Mouse (Mus musculus): ENCODE measurements at regions not wholly inside any gene's neighbourhood (a gene's known extent, or its start where the extent isn't known, plus 50 kb on each side); places are given as distances from the start of the nearest gene placed in this dataset.

DNA sequence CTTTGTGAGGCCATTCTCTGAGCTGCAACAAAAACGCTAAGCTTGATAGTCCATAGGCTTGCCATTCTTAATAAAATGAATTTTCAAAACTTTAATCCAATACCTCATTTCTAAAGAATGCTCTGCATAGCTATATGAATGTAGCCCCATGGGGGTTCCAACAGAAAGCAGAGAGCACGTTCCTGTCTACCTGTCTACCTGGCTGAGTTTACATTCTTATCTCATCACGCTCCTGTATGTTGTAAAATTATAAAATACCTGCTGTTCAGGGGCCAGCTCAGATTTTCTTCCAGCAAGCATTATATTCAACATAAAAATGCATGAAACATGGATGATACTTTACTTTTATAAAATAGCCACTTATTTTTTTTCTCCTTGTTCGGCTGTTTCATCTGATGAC is 182.5 kb upstream of the Speer2 start:
- H3K9ac ChIP-seq (ENCODE audit: low read length): no peak overlapping the region
- no peaks in the 10 kb centered on the region for H3K36me3 ChIP-seq (ENCODE audit: control insufficient read depth, insufficient read depth, low read length)
- H3K4me2 ChIP-seq (ENCODE audit: low read length): no peak overlapping the region
- H3K27ac ChIP-seq (replicated peaks in 1 of 2; ENCODE audit: control insufficient read depth in 1 of 2, insufficient read depth in 1 of 2, low read depth in 2 of 2, low read length in 2 of 2): no peak overlapping the region
- 60% methylated on average over 4 of the region's 4 CpGs for WGBS
- no peaks in the 10 kb centered on the region for H3K4me1 ChIP-seq (ENCODE audit: control insufficient read depth in 2 of 2, insufficient read depth in 2 of 2, low read length in 2 of 2)
- H3K9me3 ChIP-seq (ENCODE audit: control insufficient read depth, low read length): no peaks in the 10 kb centered on the region
- H3K4me3 ChIP-seq (ENCODE audit: control insufficient read depth in 1 of 2, insufficient read depth in 1 of 2, low read depth in 1 of 2, low read length in 2 of 2): no peak overlapping the region
- no peaks in the 10 kb centered on the region for H3K27me3 ChIP-seq (ENCODE audit: control insufficient read depth, insufficient read depth, low read length)
- no peak for ATAC-seq (ENCODE audit: insufficient number of reproducible peaks, insufficient read depth, low FRiP score, low read depth)

DNA sequence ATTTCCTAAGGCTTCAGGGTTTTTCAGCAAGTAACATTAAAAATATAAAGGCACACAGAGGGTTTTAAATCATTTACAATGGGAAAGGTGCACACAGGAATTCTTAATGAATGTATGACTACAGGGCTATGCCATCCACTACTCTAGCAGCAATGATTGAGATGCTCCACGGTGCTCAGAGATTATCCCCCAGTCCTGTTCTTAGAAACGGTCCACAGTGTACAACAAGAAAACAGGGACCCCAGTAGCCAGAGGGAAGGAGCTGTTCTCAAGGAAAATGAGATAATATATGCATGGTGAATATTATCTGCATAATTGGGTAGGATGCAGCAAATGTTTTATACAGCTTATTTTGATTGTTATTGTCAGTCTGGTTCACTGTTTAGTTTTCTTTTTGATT is 186.3 kb upstream of the Speer2 start:
- no peak overlapping the region for H3K27ac ChIP-seq (replicated peaks in 1 of 2; ENCODE audit: control insufficient read depth in 1 of 2, insufficient read depth in 1 of 2, low read depth in 2 of 2, low read length in 2 of 2)
- H3K9me3 ChIP-seq (ENCODE audit: control insufficient read depth, low read length): no peaks in the 10 kb centered on the region
- 69% methylated on average over 2 of the region's 2 CpGs for WGBS
- H3K4me2 ChIP-seq (ENCODE audit: low read length): no peak overlapping the region
- H3K4me3 ChIP-seq (ENCODE audit: control insufficient read depth in 1 of 2, insufficient read depth in 1 of 2, low read depth in 1 of 2, low read length in 2 of 2): no peak overlapping the region
- H3K4me1 ChIP-seq (ENCODE audit: control insufficient read depth in 2 of 2, insufficient read depth in 2 of 2, low read length in 2 of 2): no peaks in the 10 kb centered on the region
- no peak for ATAC-seq (ENCODE audit: insufficient number of reproducible peaks, insufficient read depth, low FRiP score, low read depth)
- no peaks in the 10 kb centered on the region for H3K36me3 ChIP-seq (ENCODE audit: control insufficient read depth, insufficient read depth, low read length)
- H3K27me3 ChIP-seq (ENCODE audit: control insufficient read depth, insufficient read depth, low read length): no peaks in the 10 kb centered on the region
- H3K9ac ChIP-seq (ENCODE audit: low read length): no peak overlapping the region

DNA sequence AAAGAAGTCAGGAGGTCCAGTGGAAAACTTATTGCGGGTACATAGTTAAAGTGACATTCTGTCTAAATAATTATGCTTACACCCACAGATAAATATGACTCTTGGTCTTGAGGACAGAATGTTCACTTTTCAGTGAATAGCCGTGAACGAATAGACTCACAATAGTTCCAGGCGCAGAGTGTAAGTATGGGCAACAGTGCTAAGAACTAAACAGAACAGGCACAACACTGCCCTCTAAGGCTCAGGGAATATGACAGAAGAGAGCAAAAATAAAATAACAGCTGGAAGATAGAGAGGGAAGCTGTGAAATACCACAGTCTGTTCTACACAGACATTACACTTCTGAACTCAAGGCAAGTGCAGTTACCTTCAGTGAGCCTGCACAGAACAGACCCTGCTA is 207.9 kb upstream of the Speer2 start:
- no peaks in the 10 kb centered on the region for H3K36me3 ChIP-seq (ENCODE audit: control insufficient read depth, insufficient read depth, low read length)
- H3K4me3 ChIP-seq (ENCODE audit: control insufficient read depth in 1 of 2, insufficient read depth in 1 of 2, low read depth in 1 of 2, low read length in 2 of 2): no peak overlapping the region
- no peak overlapping the region for H3K9ac ChIP-seq (ENCODE audit: low read length)
- ATAC-seq (ENCODE audit: insufficient number of reproducible peaks, insufficient read depth, low FRiP score, low read depth): no peak
- H3K4me2 ChIP-seq (ENCODE audit: low read length): no peak overlapping the region
- H3K27ac ChIP-seq (replicated peaks in 1 of 2; ENCODE audit: control insufficient read depth in 1 of 2, insufficient read depth in 1 of 2, low read depth in 2 of 2, low read length in 2 of 2): no peak overlapping the region
- no peaks in the 10 kb centered on the region for H3K9me3 ChIP-seq (ENCODE audit: control insufficient read depth, low read length)
- H3K4me1 ChIP-seq (ENCODE audit: control insufficient read depth in 2 of 2, insufficient read depth in 2 of 2, low read length in 2 of 2): no peaks in the 10 kb centered on the region
- no peaks in the 10 kb centered on the region for H3K27me3 ChIP-seq (ENCODE audit: control insufficient read depth, insufficient read depth, low read length)
- WGBS: 90% methylated on average over 4 of the region's 4 CpGs

DNA sequence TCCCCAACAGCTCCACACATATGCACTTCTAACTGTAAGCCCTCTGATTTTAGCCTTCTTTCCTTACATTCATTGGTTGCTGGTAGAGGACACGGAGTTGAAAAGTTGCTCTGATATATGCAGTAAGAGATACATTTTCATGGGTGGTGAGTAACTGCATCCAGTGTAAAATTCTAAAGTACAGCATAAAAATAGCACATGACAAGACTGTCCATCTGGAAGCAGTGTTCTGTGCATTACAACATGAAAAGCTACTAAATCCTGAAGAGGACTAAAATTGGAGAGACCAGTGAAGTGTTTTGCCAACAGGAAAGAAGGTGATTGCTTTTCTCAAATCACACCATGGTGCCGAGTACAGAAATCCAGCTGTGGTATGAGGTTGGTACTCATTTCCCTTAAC is 210.2 kb upstream of the Speer2 start:
- Histone ChIP-seq H3K27me3 (ENCODE audit: control insufficient read depth, insufficient read depth, low read length) (no peaks in the 10 kb centered on the region), H3K4me3 (ENCODE audit: control insufficient read depth in 1 of 2, insufficient read depth in 1 of 2, low read depth in 1 of 2, low read length in 2 of 2) (no peak overlapping the region), H3K9me3 (ENCODE audit: control insufficient read depth, low read length) (no peaks in the 10 kb centered on the region), H3K27ac (replicated peaks in 1 of 2; ENCODE audit: control insufficient read depth in 1 of 2, insufficient read depth in 1 of 2, low read depth in 2 of 2, low read length in 2 of 2) (no peak overlapping the region), H3K36me3 (ENCODE audit: control insufficient read depth, insufficient read depth, low read length) (no peaks in the 10 kb centered on the region), H3K9ac (ENCODE audit: low read length) (no peak overlapping the region), H3K4me2 (ENCODE audit: low read length) (no peak overlapping the region), H3K4me1 (ENCODE audit: control insufficient read depth in 2 of 2, insufficient read depth in 2 of 2, low read length in 2 of 2) (no peaks in the 10 kb centered on the region)
- no peak for ATAC-seq (ENCODE audit: insufficient number of reproducible peaks, insufficient read depth, low FRiP score, low read depth)
- 70% methylated on average over 2 of the region's 2 CpGs for WGBS

DNA sequence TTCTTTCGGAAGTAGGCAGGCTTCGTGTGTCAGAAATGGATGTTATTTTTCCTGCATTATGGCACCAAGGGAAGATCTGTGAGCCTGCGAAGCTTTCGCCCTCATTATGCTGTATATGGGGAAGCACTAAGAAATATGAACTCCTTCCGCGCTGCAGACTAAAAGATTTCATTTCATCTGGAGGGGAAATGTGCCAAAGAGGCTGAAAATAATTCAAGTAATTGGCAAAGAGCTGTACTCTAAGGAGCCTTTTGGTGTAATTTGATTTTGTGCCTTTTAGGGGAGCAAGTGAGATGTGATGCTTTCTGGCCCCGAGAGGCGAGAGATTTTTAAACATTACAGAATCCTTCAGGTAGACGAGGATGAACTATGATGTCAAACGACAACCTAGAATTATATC is 216.0 kb upstream of the Speer2 start:
- Histone ChIP-seq H3K36me3 (ENCODE audit: control insufficient read depth, insufficient read depth, low read length) (no peaks in the 10 kb centered on the region), H3K4me1 (ENCODE audit: control insufficient read depth in 2 of 2, insufficient read depth in 2 of 2, low read length in 2 of 2) (no peaks in the 10 kb centered on the region), H3K27ac (replicated peaks in 1 of 2; ENCODE audit: control insufficient read depth in 1 of 2, insufficient read depth in 1 of 2, low read depth in 2 of 2, low read length in 2 of 2) (no peak overlapping the region), H3K27me3 (ENCODE audit: control insufficient read depth, insufficient read depth, low read length) (no peaks in the 10 kb centered on the region), H3K9me3 (ENCODE audit: control insufficient read depth, low read length) (no peaks in the 10 kb centered on the region), H3K4me3 (ENCODE audit: control insufficient read depth in 1 of 2, insufficient read depth in 1 of 2, low read depth in 1 of 2, low read length in 2 of 2) (no peak overlapping the region), H3K9ac (ENCODE audit: low read length) (no peak overlapping the region), H3K4me2 (ENCODE audit: low read length) (no peak overlapping the region)
- no peak for ATAC-seq (ENCODE audit: insufficient number of reproducible peaks, insufficient read depth, low FRiP score, low read depth)
- WGBS: 85% methylated on average over 10 of the region's 10 CpGs

DNA sequence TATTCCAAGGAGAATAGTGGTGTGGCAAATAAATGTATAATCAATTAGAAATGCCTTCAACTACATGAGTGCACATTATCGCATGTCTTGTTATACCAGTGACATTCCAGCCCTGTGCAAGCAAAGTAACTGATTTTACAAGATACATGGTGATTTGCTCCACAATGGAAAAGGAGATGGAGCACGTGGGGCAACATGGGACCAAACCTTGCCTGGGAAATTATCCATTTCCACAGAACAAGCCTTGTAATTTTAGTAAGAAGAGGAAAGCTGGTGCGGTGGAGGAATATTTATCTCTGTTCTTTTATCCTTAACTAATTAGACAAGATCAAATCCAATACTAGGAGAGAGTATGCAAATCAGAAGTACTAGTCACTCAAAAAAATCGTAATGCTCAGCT is 222.5 kb upstream of the Gbe1 start:
- Histone ChIP-seq H3K27ac (replicated peaks in 1 of 2; ENCODE audit: control insufficient read depth in 1 of 2, insufficient read depth in 1 of 2, low read depth in 2 of 2, low read length in 2 of 2) (no peak overlapping the region), H3K27me3 (ENCODE audit: control insufficient read depth, insufficient read depth, low read length) (no peaks in the 10 kb centered on the region), H3K36me3 (ENCODE audit: control insufficient read depth, insufficient read depth, low read length) (no peaks in the 10 kb centered on the region), H3K4me3 (ENCODE audit: control insufficient read depth in 1 of 2, insufficient read depth in 1 of 2, low read depth in 1 of 2, low read length in 2 of 2) (no peak overlapping the region), H3K9ac (ENCODE audit: low read length) (no peak overlapping the region), H3K4me2 (ENCODE audit: low read length) (no peak overlapping the region), H3K4me1 (ENCODE audit: control insufficient read depth in 2 of 2, insufficient read depth in 2 of 2, low read length in 2 of 2) (no peaks in the 10 kb centered on the region), H3K9me3 (ENCODE audit: control insufficient read depth, low read length) (no peaks in the 10 kb centered on the region)
- ATAC-seq (ENCODE audit: insufficient number of reproducible peaks, insufficient read depth, low FRiP score, low read depth): no peak
- 82% methylated on average over 4 of the region's 4 CpGs for WGBS

DNA sequence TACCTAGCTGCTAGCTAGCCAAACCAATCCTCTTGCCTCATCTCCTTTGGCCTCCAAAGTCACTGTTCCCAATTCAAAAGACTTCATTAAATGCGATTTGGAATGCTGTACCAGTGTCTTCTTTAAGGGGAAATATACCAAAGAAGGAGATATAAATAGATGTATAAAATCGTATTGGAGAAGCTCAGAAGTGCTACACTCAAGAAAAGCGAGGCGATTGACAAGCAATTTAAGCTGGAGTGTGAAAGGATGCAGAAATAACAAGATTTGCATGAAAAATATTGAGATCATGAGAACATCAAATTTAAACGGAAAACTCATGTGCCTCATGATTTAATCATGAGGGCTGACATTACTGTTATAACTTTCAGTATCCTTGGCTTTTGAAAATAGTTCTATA is 221.8 kb upstream of the Gbe1 start:
- H3K9me3 ChIP-seq (ENCODE audit: control insufficient read depth, low read length): no peaks in the 10 kb centered on the region
- no peak overlapping the region for H3K27ac ChIP-seq (replicated peaks in 1 of 2; ENCODE audit: control insufficient read depth in 1 of 2, insufficient read depth in 1 of 2, low read depth in 2 of 2, low read length in 2 of 2)
- 82% methylated on average over 5 of the region's 5 CpGs for WGBS
- no peaks in the 10 kb centered on the region for H3K36me3 ChIP-seq (ENCODE audit: control insufficient read depth, insufficient read depth, low read length)
- no peak overlapping the region for H3K4me3 ChIP-seq (ENCODE audit: control insufficient read depth in 1 of 2, insufficient read depth in 1 of 2, low read depth in 1 of 2, low read length in 2 of 2)
- no peak overlapping the region for H3K9ac ChIP-seq (ENCODE audit: low read length)
- no peaks in the 10 kb centered on the region for H3K27me3 ChIP-seq (ENCODE audit: control insufficient read depth, insufficient read depth, low read length)
- ATAC-seq (ENCODE audit: insufficient number of reproducible peaks, insufficient read depth, low FRiP score, low read depth): no peak
- H3K4me2 ChIP-seq (ENCODE audit: low read length): no peak overlapping the region
- H3K4me1 ChIP-seq (ENCODE audit: control insufficient read depth in 2 of 2, insufficient read depth in 2 of 2, low read length in 2 of 2): no peaks in the 10 kb centered on the region

DNA sequence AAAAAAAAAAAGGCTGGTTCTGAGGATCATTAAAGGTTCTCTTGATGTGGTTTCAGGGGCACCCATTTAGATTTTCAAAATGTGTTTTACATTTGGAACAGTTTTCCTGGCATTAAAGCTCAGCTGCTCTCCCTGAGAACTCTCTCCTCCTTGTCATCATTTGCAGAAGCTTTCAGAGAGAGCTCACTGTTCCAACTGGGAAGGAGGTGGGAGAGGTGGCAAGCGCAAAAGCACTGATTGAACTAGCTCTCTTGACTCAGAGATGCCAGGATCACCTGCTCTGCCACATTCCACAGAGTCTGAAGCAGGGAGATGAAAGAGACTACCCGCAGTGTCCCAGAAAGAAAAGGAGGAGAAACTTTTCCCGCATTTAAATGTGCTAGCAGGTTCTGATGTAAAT is 220.5 kb upstream of the Gbe1 start:
- Histone ChIP-seq H3K9me3 (ENCODE audit: control insufficient read depth, low read length) (no peaks in the 10 kb centered on the region), H3K27ac (replicated peaks in 1 of 2; ENCODE audit: control insufficient read depth in 1 of 2, insufficient read depth in 1 of 2, low read depth in 2 of 2, low read length in 2 of 2) (no peak overlapping the region; a peak in 1 of 4 replicates), H3K36me3 (ENCODE audit: control insufficient read depth, insufficient read depth, low read length) (no peaks in the 10 kb centered on the region), H3K4me1 (ENCODE audit: control insufficient read depth in 2 of 2, insufficient read depth in 2 of 2, low read length in 2 of 2) (no peaks in the 10 kb centered on the region), H3K4me2 (ENCODE audit: low read length) (no peak overlapping the region), H3K9ac (ENCODE audit: low read length) (no peak overlapping the region), H3K4me3 (ENCODE audit: control insufficient read depth in 1 of 2, insufficient read depth in 1 of 2, low read depth in 1 of 2, low read length in 2 of 2) (no peak overlapping the region), H3K27me3 (ENCODE audit: control insufficient read depth, insufficient read depth, low read length) (no peaks in the 10 kb centered on the region)
- WGBS: 30% methylated on average over 3 of the region's 3 CpGs
- no peak for ATAC-seq (ENCODE audit: insufficient number of reproducible peaks, insufficient read depth, low FRiP score, low read depth)
